Mouse (Mus musculus) bone marrow, adult 2 months (tissue): ENCODE measurements around the gene Uqcc1. TPM values are rescaled to one million over a fixed set of nuclear protein-coding genes. Genes with fewer than 3 reads are reported as not detected.

Experiments
- H3K27ac ChIP-seq: fragments of 200-500 bp; 2 replicates; pipeline ENCODE4 v1.5.1; 2012; ENCODE audit warnings: low read depth, mild to moderate bottlenecking, control low read depth, inconsistent platforms, low read length; ENCODE audit not compliant: control insufficient read depth, poor library complexity, insufficient read depth
- H3K4me1 ChIP-seq: fragments of 200-500 bp; 2 replicates; pipeline ENCODE4 v1.6.1; 2011; ENCODE audit warnings: low read length; ENCODE audit not compliant: control insufficient read depth, insufficient read depth
- H3K4me3 ChIP-seq: fragments of 200-500 bp; replicated peaks from 2 replicates; pipeline ENCODE3; 2011; ENCODE audit warnings: mild to moderate bottlenecking, low read depth, low read length, control low read depth; ENCODE audit not compliant: control insufficient read depth
- CTCF ChIP-seq: fragments of 200-500 bp; IDR thresholded peaks from 2 replicates; pipeline ENCODE4 v1.5.1; 2011; ENCODE audit warnings: low read length, control low read depth; ENCODE audit not compliant: control insufficient read depth, insufficient read depth
- POLR2A ChIP-seq: fragments of 200-500 bp; IDR thresholded peaks from 2 replicates; pipeline ENCODE4 v1.6.1; 2011; ENCODE audit warnings: low read depth, mild to moderate bottlenecking, control low read depth, low read length, borderline replicate concordance; ENCODE audit not compliant: control insufficient read depth
- WGBS: fragments of 180-500 bp; shearing (Covaris S2); methylation state at CpG from one replicate; pipeline ENCODE4 v1.1.7; 2018; 5-methylcytosine and 5-hydroxymethylcytosine counted together
- polyA plus RNA-seq: library from polyadenylated mRNA; stranded (reverse); fragments of >200 nt; gene quantifications from 2 replicates; pipeline ENCODE4 v1.2.4, GENCODE M21; 2011; ENCODE audit warnings: low replicate concordance; ENCODE audit not compliant: missing spikeins, insufficient read depth, insufficient read length

Gene Uqcc1
- polyA plus RNA-seq: 7.6 and 14.9 TPM in 2 replicates

- peak within 1 kb of the TSS; percentile 77 for H3K4me3 ChIP-seq
- H3K4me1 ChIP-seq: peaks cover 2% of the 10 kb centered on the region
- H3K27ac ChIP-seq: peak within 1 kb of the TSS; percentile 67
- under 1% methylated on average over 38 of the region's 38 CpGs for WGBS
- TF ChIP-seq CTCF (no peak), POLR2A (peak; percentile 83; the same call in 1 of the 2 replicates)
Observed at GRCm38 (mm10) chr2:155929531-155930442, at the start of gene Uqcc1. Uqcc1 (minus strand) TSS chr2:155930310.

DNA sequence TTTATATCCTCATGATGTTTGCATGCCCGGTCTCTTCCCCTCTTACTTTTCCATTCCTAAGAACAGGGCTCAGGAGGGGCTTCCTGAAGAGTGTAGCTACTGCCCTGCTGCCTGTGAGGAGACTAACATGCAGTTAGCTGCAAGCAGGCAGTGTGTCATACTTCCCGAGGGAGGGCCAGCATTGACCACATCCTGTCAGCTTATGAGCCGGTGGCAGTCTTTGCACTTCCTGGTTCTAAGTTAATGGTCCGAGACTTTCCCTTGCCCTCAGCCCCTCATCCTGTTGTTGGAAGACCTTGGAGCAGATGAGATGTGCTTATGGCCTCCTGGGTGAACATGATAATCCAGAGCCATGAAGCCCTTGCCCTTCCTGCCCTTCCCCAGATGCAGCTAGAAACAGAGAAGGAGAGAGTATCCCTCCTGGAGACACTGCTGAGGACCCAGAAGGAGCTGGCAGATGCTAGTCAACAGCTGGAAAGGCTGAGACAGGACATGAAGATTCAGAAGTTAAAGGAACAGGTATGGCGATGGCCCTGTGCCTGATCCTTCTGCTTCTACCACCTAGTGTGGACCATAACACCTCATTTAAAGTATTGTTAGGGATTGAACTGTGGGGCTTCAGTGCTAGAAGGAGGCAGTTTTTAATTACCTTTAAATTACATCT, 49.4 kb upstream of the Uqcc1 start:
- Histone ChIP-seq H3K27ac (peak overlapping the region; percentile 74), H3K4me1 (peaks cover 3% of the 10 kb centered on the region; the same call in 1 of the 2 replicates), H3K4me3 (peak overlapping the region; percentile 61)
- no peak for TF ChIP-seq CTCF
- TF ChIP-seq POLR2A: 0 out of 2 replicates have a peak, but pooled peaks have one; percentile 13
- 17% methylated on average over 5 of the region's 5 CpGs for WGBS

- Histone ChIP-seq H3K4me1 (peaks cover 3% of the 10 kb centered on the region), H3K4me3 (no peak overlapping the region), H3K27ac (peak overlapping the region; percentile 53)
- TF ChIP-seq POLR2A (no peak), CTCF (peak; percentile 6; the same call in 1 of the 2 replicates)
- 73% methylated on average over 14 of the region's 14 CpGs for WGBS
Observed at GRCm38 (mm10) chr2:155974087-155974731, 44.1 kb upstream of the Uqcc1 start.

- TF ChIP-seq CTCF (no peak), POLR2A (no peak)
- H3K4me1 ChIP-seq: peaks cover 3% of the 10 kb centered on the region
- no peak overlapping the region for H3K4me3 ChIP-seq
- WGBS: 84% methylated on average over 6 of the region's 6 CpGs
- H3K27ac ChIP-seq: no peak overlapping the region
Observed at GRCm38 (mm10) chr2:155973348-155973747, 43.2 kb upstream of the Uqcc1 start.

GRCm38 (mm10) chr2:155962991-155963390, 32.9 kb upstream of the Uqcc1 start:
- peaks cover 2% of the 10 kb centered on the region for H3K4me1 ChIP-seq
- H3K4me3 ChIP-seq: no peak overlapping the region
- TF ChIP-seq CTCF: no peak
- TF ChIP-seq POLR2A: no peak
- no peak overlapping the region for H3K27ac ChIP-seq
- WGBS: 71% methylated on average over 1 of the region's 1 CpGs

DNA sequence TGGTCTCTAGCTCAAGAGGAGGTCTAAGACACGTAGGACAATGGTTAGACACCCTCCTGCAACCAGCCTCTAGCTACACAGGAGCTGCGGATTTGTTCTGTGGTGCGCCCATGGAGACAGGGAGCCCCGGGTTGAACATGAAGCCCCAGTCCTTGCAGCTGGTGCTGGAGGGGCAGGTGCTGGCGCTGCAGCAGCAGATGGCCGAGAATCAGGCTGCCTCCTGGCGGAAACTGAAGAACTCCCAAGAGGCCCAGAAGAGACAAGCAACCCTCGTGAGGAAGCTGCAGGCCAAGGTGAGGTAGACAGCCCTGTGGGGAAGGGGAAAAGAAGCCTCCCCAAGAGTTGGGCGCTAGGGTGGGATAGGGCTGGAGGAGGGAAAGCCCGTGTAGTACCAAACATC, 31.8 kb upstream of the Uqcc1 start:
- no peak overlapping the region for H3K4me3 ChIP-seq
- no peak for TF ChIP-seq CTCF
- TF ChIP-seq POLR2A: no peak
- H3K27ac ChIP-seq: no peak overlapping the region
- H3K4me1 ChIP-seq: peaks cover 2% of the 10 kb centered on the region
- 76% methylated on average over 10 of the region's 10 CpGs for WGBS

- H3K4me3 ChIP-seq: no peak overlapping the region
- no peak for TF ChIP-seq CTCF
- H3K27ac ChIP-seq: no peak overlapping the region
- peaks cover 2% of the 10 kb centered on the region for H3K4me1 ChIP-seq
- WGBS: 95% methylated on average over 5 of the region's 5 CpGs
Observed at GRCm38 (mm10) chr2:155959981-155960380, 29.9 kb upstream of the Uqcc1 start.
